In genomic region chr2:151215141-151215540, GRCm38 (mm10) we compare ENCODE assay signal across 18 mouse cellular contexts.
"Had no signal": no experiment of that assay in that cellular context is flagged by ENCODE, and none has a peak within 500 bp of the region (broad histone marks: within the 10 kb centered on the region; RNA-seq: fewer than 3 reads in every experiment).

No protein-coding gene starts in this region.

- H3K27ac ChIP-seq: lung, embryonic 15.5 days; macrophage; midbrain, embryonic 13.5 days; midbrain, embryonic 15.5 days; neural tube, embryonic 12.5 days; stomach, embryonic 15.5 days; stomach, postnatal 0 days had no signal

- H3K4me3 ChIP-seq: lung, embryonic 15.5 days; megakaryocyte, embryonic 14.5 days; midbrain, embryonic 13.5 days; midbrain, embryonic 15.5 days; neural tube, embryonic 12.5 days; stomach, embryonic 15.5 days had no signal

- H3K9ac ChIP-seq: liver, postnatal 0 days; lung, embryonic 15.5 days; midbrain, embryonic 13.5 days; midbrain, embryonic 15.5 days; neural tube, embryonic 12.5 days; stomach, embryonic 15.5 days had no signal

- H3K36me3 ChIP-seq: lung, embryonic 15.5 days; midbrain, embryonic 13.5 days; midbrain, embryonic 15.5 days; neural tube, embryonic 12.5 days; stomach, embryonic 15.5 days had no signal

- H3K9me3 ChIP-seq: megakaryocyte, embryonic 14.5 days; stomach, embryonic 15.5 days had no signal

- ATAC-seq: liver, postnatal 0 days; lung, postnatal 0 days; midbrain, embryonic 13.5 days; midbrain, embryonic 15.5 days had no signal

- H3K4me1 ChIP-seq: lung, embryonic 15.5 days; megakaryocyte, embryonic 14.5 days; midbrain, embryonic 13.5 days; midbrain, embryonic 15.5 days; neural tube, embryonic 12.5 days; stomach, embryonic 15.5 days had no signal

- H3K4me2 ChIP-seq: lung, embryonic 15.5 days; midbrain, embryonic 11.5 days; midbrain, embryonic 13.5 days; midbrain, embryonic 15.5 days; neural tube, embryonic 12.5 days; stomach, embryonic 15.5 days had no signal

- DNase-seq: liver, postnatal 0 days; lung, adult 2 months; lung, postnatal 14 days; lung, postnatal 36 days; right cerebral cortex, postnatal 14 days; thymus, adult 2 months; thymus, postnatal 25 days; thymus, postnatal 4 days had no signal

- H3K27me3 ChIP-seq: lung, embryonic 15.5 days; megakaryocyte, embryonic 14.5 days; midbrain, embryonic 13.5 days; midbrain, embryonic 15.5 days; neural tube, embryonic 12.5 days; stomach, embryonic 15.5 days had no signal
